Mouse (Mus musculus) forebrain, embryonic 11.5 days (tissue): ENCODE results near the gene Adgrg1. TPM values are rescaled to one million over a fixed set of nuclear protein-coding genes. Genes with fewer than 3 reads are reported as not detected.

ENCODE experiments used
- ATAC-seq: fragments of 200-750 bp; cut with Nextera tagmentation; replicated peaks from 2 replicates; pipeline ENCODE4 v1.8.0; 2017; ENCODE audit warnings: moderate TSS enrichment; ENCODE audit not compliant: low FRiP score
- DNase-seq: peaks from one replicate; pipeline ENCODE4 v3.0.0-alpha.2; 2017; ENCODE audit warnings: low spot score
- H3K27ac ChIP-seq: fragments of 300-500 bp; sonication (generic); 2 replicates; pipeline ENCODE4 v1.5.1; 2014; ENCODE audit warnings: low read depth, low read length
- H3K27me3 ChIP-seq: fragments of 300-500 bp; sonication (generic); 2 replicates; pipeline ENCODE4 v1.6.1; 2014; ENCODE audit warnings: mild to moderate bottlenecking, low read length, mixed read lengths; ENCODE audit not compliant: control insufficient read depth, insufficient read depth
- H3K36me3 ChIP-seq: fragments of 300-500 bp; sonication (generic); 2 replicates; pipeline ENCODE4 v1.6.1; 2014; ENCODE audit warnings: mild to moderate bottlenecking, low read length, moderate library complexity, mixed read lengths; ENCODE audit not compliant: control insufficient read depth, insufficient read depth
- H3K4me1 ChIP-seq: fragments of 300-500 bp; sonication (generic); replicated peaks from 2 replicates; pipeline ENCODE4 v1.6.1; 2014; ENCODE audit warnings: low read length, mixed read lengths; ENCODE audit not compliant: control insufficient read depth, insufficient read depth
- H3K4me2 ChIP-seq: fragments of 300-500 bp; sonication (generic); 2 replicates; pipeline ENCODE4 v1.6.1; 2014; ENCODE audit warnings: low read depth, mild to moderate bottlenecking, low read length, moderate library complexity, mixed read lengths; ENCODE audit not compliant: severe bottlenecking
- H3K4me3 ChIP-seq: fragments of 300-500 bp; sonication (generic); 2 replicates; pipeline ENCODE4 v1.5.1; 2014; ENCODE audit warnings: low read depth, low read length
- H3K9ac ChIP-seq: fragments of 300-500 bp; sonication (generic); 2 replicates; pipeline ENCODE4 v1.6.1; 2014; ENCODE audit warnings: low read length
- H3K9me3 ChIP-seq: fragments of 300-500 bp; sonication (generic); 2 replicates; pipeline ENCODE4 v1.6.1; 2016; ENCODE audit warnings: low read length, mixed read lengths; ENCODE audit not compliant: control insufficient read depth
- WGBS: fragments of 180-500 bp; shearing (Covaris S2); extraction: QIAGEN DNeasy Blood & Tissue Kit; methylation state at CpG from one replicate; pipeline ENCODE4 v1.1.7; 2014; 5-methylcytosine and 5-hydroxymethylcytosine counted together
- polyA plus RNA-seq: library from polyadenylated mRNA; unstranded; fragments of >200 nt; fragmentation: Nextera tagmentation; extraction: Ambion mirVana; gene quantifications from 2 replicates; pipeline ENCODE4 v1.2.1, GENCODE M21; 2014

The Adgrg1 gene
- polyA plus RNA-seq, 1 experiment from 2014 or later, result 177 TPM

- no peaks in the 10 kb centered on the region for H3K36me3 ChIP-seq
- DNase-seq, result no peak
- H3K9ac ChIP-seq, result no peak overlapping the region
- peaks cover 4% of the 10 kb centered on the region; the same call in 1 of the 2 replicates for H3K27me3 ChIP-seq
- WGBS, result 95% methylated on average over 5 of the region's 5 CpGs
- no peak overlapping the region for H3K27ac ChIP-seq
- ATAC-seq, result no peak
- H3K4me2 ChIP-seq, result no peak overlapping the region
- peaks cover 41% of the 10 kb centered on the region for H3K4me1 ChIP-seq
- no peak overlapping the region for H3K4me3 ChIP-seq
- H3K9me3 ChIP-seq, result no peaks in the 10 kb centered on the region
Observed at GRCm38 (mm10) chr8:94980176-94980575, 5.6 kb downstream of the Adgrg1 start.

- ATAC-seq, result no peak
- no peak overlapping the region for H3K27ac ChIP-seq
Observed at GRCm38 (mm10) chr8:94980976-94981375, 6.4 kb downstream of the Adgrg1 start.

GRCm38 (mm10) chr8:94981848-94982247 is 7.3 kb downstream of the Adgrg1 start:
- Histone ChIP-seq H3K4me2 (no peak overlapping the region), H3K27me3 (peaks cover 3% of the 10 kb centered on the region; the same call in 1 of the 2 replicates), H3K4me1 (peaks cover 44% of the 10 kb centered on the region), H3K9ac (no peak overlapping the region), H3K27ac (no peak overlapping the region), H3K36me3 (no peaks in the 10 kb centered on the region), H3K9me3 (no peaks in the 10 kb centered on the region), H3K4me3 (no peak overlapping the region)
- ATAC-seq (no peak), DNase-seq (no peak)
- 67% methylated on average over 7 of the region's 7 CpGs for WGBS

More at GRCm38 (mm10) chr8:94980976-94981375, 6.4 kb downstream of the Adgrg1 start:
- no peak overlapping the region for H3K4me3 ChIP-seq
- peaks cover 4% of the 10 kb centered on the region; the same call in 1 of the 2 replicates for H3K27me3 ChIP-seq
- no peak for DNase-seq
- no peaks in the 10 kb centered on the region for H3K9me3 ChIP-seq
- H3K4me1 ChIP-seq, result peaks cover 41% of the 10 kb centered on the region
- 73% methylated on average over 8 of the region's 8 CpGs for WGBS
- no peaks in the 10 kb centered on the region for H3K36me3 ChIP-seq
- no peak overlapping the region for H3K4me2 ChIP-seq
- no peak overlapping the region for H3K9ac ChIP-seq

- Histone ChIP-seq H3K4me1 (peaks cover 32% of the 10 kb centered on the region), H3K36me3 (no peaks in the 10 kb centered on the region), H3K9ac (no peak overlapping the region), H3K9me3 (no peaks in the 10 kb centered on the region), H3K27me3 (no peaks in the 10 kb centered on the region), H3K27ac (0 out of 2 replicates have a peak overlapping the region, but pooled peaks have one; percentile 12), H3K4me3 (no peak overlapping the region), H3K4me2 (no peak overlapping the region)
- ATAC-seq, result peak; percentile 35; the same call in 1 of the 2 replicates
- DNase-seq, result no peak
- WGBS, result 17% methylated on average over 5 of the region's 5 CpGs
Observed at GRCm38 (mm10) chr8:94983146-94983545, 8.6 kb downstream of the Adgrg1 start.

GRCm38 (mm10) chr8:94983881-94984516 is 9.4 kb downstream of the Adgrg1 start:
- Histone ChIP-seq H3K9me3 (no peaks in the 10 kb centered on the region), H3K36me3 (no peaks in the 10 kb centered on the region), H3K27me3 (no peaks in the 10 kb centered on the region), H3K9ac (peak overlapping the region; percentile 49), H3K4me1 (peaks cover 25% of the 10 kb centered on the region), H3K27ac (0 out of 2 replicates have a peak overlapping the region, but pooled peaks have one; percentile 25), H3K4me3 (0 out of 2 replicates have a peak overlapping the region, but pooled peaks have one; percentile 9), H3K4me2 (peak overlapping the region; percentile 31)
- peak; percentile 62 for ATAC-seq
- WGBS, result 16% methylated on average over 10 of the region's 10 CpGs
- DNase-seq, result peak; percentile 70

GRCm38 (mm10) chr8:94985023-94985422 is 10.5 kb downstream of the Adgrg1 start:
- Histone ChIP-seq H3K36me3 (no peaks in the 10 kb centered on the region), H3K4me2 (peak overlapping the region; percentile 9; the same call in 1 of the 2 replicates), H3K9me3 (no peaks in the 10 kb centered on the region), H3K9ac (no peak overlapping the region), H3K27me3 (no peaks in the 10 kb centered on the region), H3K4me1 (peaks cover 25% of the 10 kb centered on the region), H3K4me3 (no peak overlapping the region), H3K27ac (no peak overlapping the region)
- ATAC-seq (no peak), DNase-seq (no peak)
- 87% methylated on average over 6 of the region's 6 CpGs for WGBS

GRCm38 (mm10) chr8:94986676-94987075 is 12.1 kb downstream of the Adgrg1 start:
- Histone ChIP-seq H3K4me1 (peaks cover 29% of the 10 kb centered on the region), H3K4me3 (no peak overlapping the region), H3K9ac (no peak overlapping the region; the same call in 1 of the 2 replicates), H3K4me2 (0 out of 2 replicates have a peak overlapping the region, but pooled peaks have one; percentile 18), H3K27me3 (no peaks in the 10 kb centered on the region), H3K9me3 (no peaks in the 10 kb centered on the region), H3K27ac (no peak overlapping the region), H3K36me3 (no peaks in the 10 kb centered on the region)
- 61% methylated on average over 5 of the region's 5 CpGs for WGBS
- no peak for DNase-seq
- ATAC-seq, result no peak

- Histone ChIP-seq H3K4me2 (no peak overlapping the region), H3K36me3 (no peaks in the 10 kb centered on the region), H3K27me3 (no peaks in the 10 kb centered on the region), H3K27ac (no peak overlapping the region), H3K4me1 (peaks cover 33% of the 10 kb centered on the region), H3K4me3 (no peak overlapping the region), H3K9ac (no peak overlapping the region), H3K9me3 (no peaks in the 10 kb centered on the region)
- DNase-seq, result no peak
- ATAC-seq, result no peak
- 89% methylated on average over 7 of the region's 7 CpGs for WGBS
Observed at GRCm38 (mm10) chr8:94987553-94987952, 13.0 kb downstream of the Adgrg1 start.

- WGBS, result 91% methylated on average over 6 of the region's 6 CpGs
- Histone ChIP-seq H3K9ac (no peak overlapping the region), H3K9me3 (no peaks in the 10 kb centered on the region), H3K27me3 (no peaks in the 10 kb centered on the region), H3K27ac (no peak overlapping the region), H3K36me3 (no peaks in the 10 kb centered on the region), H3K4me2 (no peak overlapping the region), H3K4me1 (peaks cover 36% of the 10 kb centered on the region), H3K4me3 (no peak overlapping the region)
- DNase-seq (no peak), ATAC-seq (no peak)
Observed at GRCm38 (mm10) chr8:94988619-94989018, 14.1 kb downstream of the Adgrg1 start.
